Mouse (Mus musculus): Measurements from ENCODE around the gene Tnxb. TPM values are rescaled to one million over a fixed set of nuclear protein-coding genes. Genes with fewer than 3 reads are reported as not detected.

Gene Tnxb
- polyA plus RNA-seq, 1 experiment from 2014 or later, result 0.04 TPM

- WGBS, result 21% methylated on average over 5 of the region's 5 CpGs
- peak overlapping the region; percentile 76 for H3K9ac ChIP-seq (ENCODE audit: low read length)
- peak overlapping the region; percentile 91; the same call in 1 of the 2 replicates for H3K27ac ChIP-seq (ENCODE audit: low read depth, low read length)
- no peak for DNase-seq (ENCODE audit: low spot score)
- peak overlapping the region; percentile 71 for H3K4me3 ChIP-seq (ENCODE audit: low read depth, low read length)
- peak overlapping the region; percentile 87 for H3K4me2 ChIP-seq (ENCODE audit: low read length)
- no peak for ATAC-seq
- no peaks in the 10 kb centered on the region for H3K9me3 ChIP-seq (replicated peaks; ENCODE audit: control insufficient read depth, low read length)
- peaks cover 40% of the 10 kb centered on the region for H3K4me1 ChIP-seq (ENCODE audit: control insufficient read depth, insufficient read depth, low read length)
- peaks cover 11% of the 10 kb centered on the region for H3K36me3 ChIP-seq (ENCODE audit: control insufficient read depth, insufficient read depth, low read length)
- H3K27me3 ChIP-seq (replicated peaks; ENCODE audit: control insufficient read depth, insufficient read depth, low read length), result peaks cover 20% of the 10 kb centered on the region
Measured at GRCm38 (mm10) chr17:34628644-34628967, 41.7 kb upstream of the Tnxb start.

- H3K4me2 ChIP-seq (ENCODE audit: low read length), result peak within 1 kb of the TSS; percentile 87
- H3K27me3 ChIP-seq (replicated peaks; ENCODE audit: control insufficient read depth, insufficient read depth, low read length), result peaks cover 20% of the 10 kb centered on the region
- no peaks in the 10 kb centered on the region for H3K9me3 ChIP-seq (replicated peaks; ENCODE audit: control insufficient read depth, low read length)
- peak within 1 kb of the TSS; percentile 71 for H3K4me3 ChIP-seq (ENCODE audit: low read depth, low read length)
- DNase-seq (ENCODE audit: low spot score) (peak; percentile 90), ATAC-seq (peak; percentile 35; the same call in 1 of the 2 replicates)
- peak within 1 kb of the TSS; percentile 91 for H3K27ac ChIP-seq (ENCODE audit: low read depth, low read length)
- H3K9ac ChIP-seq (ENCODE audit: low read length), result peak within 1 kb of the TSS; percentile 76
- H3K36me3 ChIP-seq (ENCODE audit: control insufficient read depth, insufficient read depth, low read length), result peaks cover 5% of the 10 kb centered on the region
- 1% methylated on average over 16 of the region's 16 CpGs for WGBS
- peaks cover 40% of the 10 kb centered on the region for H3K4me1 ChIP-seq (ENCODE audit: control insufficient read depth, insufficient read depth, low read length)
Measured at GRCm38 (mm10) chr17:34629221-34629751, 41.0 kb upstream of the Tnxb start, which contains the start of gene Prrt1. Gene Prrt1 (plus strand): TSS chr17:34629533.

GRCm38 (mm10) chr17:34629796-34630603 is 40.3 kb upstream of the Tnxb start:
- Histone ChIP-seq H3K27me3 (replicated peaks; ENCODE audit: control insufficient read depth, insufficient read depth, low read length) (peaks cover 20% of the 10 kb centered on the region), H3K4me1 (ENCODE audit: control insufficient read depth, insufficient read depth, low read length) (peaks cover 40% of the 10 kb centered on the region), H3K36me3 (ENCODE audit: control insufficient read depth, insufficient read depth, low read length) (peaks cover 5% of the 10 kb centered on the region), H3K4me2 (ENCODE audit: low read length) (peak overlapping the region; percentile 87), H3K27ac (ENCODE audit: low read depth, low read length) (peak overlapping the region; percentile 9; the same call in 1 of the 2 replicates), H3K9me3 (replicated peaks; ENCODE audit: control insufficient read depth, low read length) (no peaks in the 10 kb centered on the region), H3K9ac (ENCODE audit: low read length) (peak overlapping the region; percentile 52), H3K4me3 (ENCODE audit: low read depth, low read length) (peak overlapping the region; percentile 71)
- ATAC-seq, result no peak
- 21% methylated on average over 12 of the region's 12 CpGs for WGBS
- DNase-seq (ENCODE audit: low spot score), result no peak

GRCm38 (mm10) chr17:34630761-34631301 is 39.5 kb upstream of the Tnxb start:
- Histone ChIP-seq H3K36me3 (ENCODE audit: control insufficient read depth, insufficient read depth, low read length) (no peaks in the 10 kb centered on the region), H3K27ac (ENCODE audit: low read depth, low read length) (no peak overlapping the region), H3K4me1 (ENCODE audit: control insufficient read depth, insufficient read depth, low read length) (peaks cover 40% of the 10 kb centered on the region), H3K4me2 (ENCODE audit: low read length) (peak overlapping the region; percentile 87), H3K9me3 (replicated peaks; ENCODE audit: control insufficient read depth, low read length) (no peaks in the 10 kb centered on the region), H3K27me3 (replicated peaks; ENCODE audit: control insufficient read depth, insufficient read depth, low read length) (peaks cover 20% of the 10 kb centered on the region), H3K9ac (ENCODE audit: low read length) (peak overlapping the region; percentile 52), H3K4me3 (ENCODE audit: low read depth, low read length) (peak overlapping the region; percentile 71)
- no peak for ATAC-seq
- WGBS, result 4% methylated on average over 45 of the region's 48 CpGs
- no peak for DNase-seq (ENCODE audit: low spot score)

GRCm38 (mm10) chr17:34631647-34632046 is 38.7 kb upstream of the Tnxb start:
- Histone ChIP-seq H3K36me3 (ENCODE audit: control insufficient read depth, insufficient read depth, low read length) (no peaks in the 10 kb centered on the region), H3K27me3 (replicated peaks; ENCODE audit: control insufficient read depth, insufficient read depth, low read length) (peaks cover 20% of the 10 kb centered on the region), H3K9ac (ENCODE audit: low read length) (peak overlapping the region; percentile 41), H3K4me2 (ENCODE audit: low read length) (peak overlapping the region; percentile 87), H3K4me3 (ENCODE audit: low read depth, low read length) (peak overlapping the region; percentile 25), H3K4me1 (ENCODE audit: control insufficient read depth, insufficient read depth, low read length) (peaks cover 34% of the 10 kb centered on the region), H3K27ac (ENCODE audit: low read depth, low read length) (no peak overlapping the region), H3K9me3 (replicated peaks; ENCODE audit: control insufficient read depth, low read length) (no peaks in the 10 kb centered on the region)
- 8% methylated on average over 12 of the region's 12 CpGs for WGBS
- ATAC-seq (no peak), DNase-seq (ENCODE audit: low spot score) (no peak)

- H3K9me3 ChIP-seq (replicated peaks; ENCODE audit: control insufficient read depth, low read length), result no peaks in the 10 kb centered on the region
- peak overlapping the region; percentile 25 for H3K4me3 ChIP-seq (ENCODE audit: low read depth, low read length)
- H3K36me3 ChIP-seq (ENCODE audit: control insufficient read depth, insufficient read depth, low read length), result no peaks in the 10 kb centered on the region
- H3K27ac ChIP-seq (ENCODE audit: low read depth, low read length), result no peak overlapping the region
- H3K4me2 ChIP-seq (ENCODE audit: low read length), result peak overlapping the region; percentile 87
- ATAC-seq (peak; percentile 18; the same call in 1 of the 2 replicates), DNase-seq (ENCODE audit: low spot score) (peak; percentile 60)
- H3K9ac ChIP-seq (ENCODE audit: low read length), result peak overlapping the region; percentile 41
- peaks cover 34% of the 10 kb centered on the region for H3K4me1 ChIP-seq (ENCODE audit: control insufficient read depth, insufficient read depth, low read length)
- WGBS, result under 1% methylated on average over 26 of the region's 26 CpGs
- H3K27me3 ChIP-seq (replicated peaks; ENCODE audit: control insufficient read depth, insufficient read depth, low read length), result peaks cover 20% of the 10 kb centered on the region
Measured at GRCm38 (mm10) chr17:34632261-34632691, 38.1 kb upstream of the Tnxb start.

- Histone ChIP-seq H3K9ac (ENCODE audit: low read length) (no peak overlapping the region), H3K27ac (ENCODE audit: low read depth, low read length) (no peak overlapping the region), H3K4me3 (ENCODE audit: low read depth, low read length) (no peak overlapping the region), H3K4me2 (ENCODE audit: low read length) (no peak overlapping the region), H3K4me1 (ENCODE audit: control insufficient read depth, insufficient read depth, low read length) (peaks cover 13% of the 10 kb centered on the region), H3K27me3 (replicated peaks; ENCODE audit: control insufficient read depth, insufficient read depth, low read length) (peaks cover 15% of the 10 kb centered on the region), H3K9me3 (replicated peaks; ENCODE audit: control insufficient read depth, low read length) (no peaks in the 10 kb centered on the region), H3K36me3 (ENCODE audit: control insufficient read depth, insufficient read depth, low read length) (no peaks in the 10 kb centered on the region)
- WGBS, result 82% methylated on average over 2 of the region's 2 CpGs
- DNase-seq (ENCODE audit: low spot score), result no peak
- no peak for ATAC-seq
Measured at GRCm38 (mm10) chr17:34635671-34636070, 34.7 kb upstream of the Tnxb start.

GRCm38 (mm10) chr17:34637459-34637858 is 32.9 kb upstream of the Tnxb start:
- Histone ChIP-seq H3K4me2 (ENCODE audit: low read length) (no peak overlapping the region), H3K9ac (ENCODE audit: low read length) (no peak overlapping the region; the same call in 1 of the 2 replicates)
- 65% methylated on average over 3 of the region's 3 CpGs for WGBS

More at GRCm38 (mm10) chr17:34637459-34637858, 32.9 kb upstream of the Tnxb start:
- H3K9me3 ChIP-seq (replicated peaks; ENCODE audit: control insufficient read depth, low read length), result no peaks in the 10 kb centered on the region
- H3K4me3 ChIP-seq (ENCODE audit: low read depth, low read length), result no peak overlapping the region
- H3K27ac ChIP-seq (ENCODE audit: low read depth, low read length), result no peak overlapping the region
- H3K36me3 ChIP-seq (ENCODE audit: control insufficient read depth, insufficient read depth, low read length), result no peaks in the 10 kb centered on the region
- DNase-seq (ENCODE audit: low spot score) (no peak), ATAC-seq (no peak)
- 0 out of 2 replicates have a peak, but pooled peaks cover 2% of the 10 kb centered on the region for H3K27me3 ChIP-seq (replicated peaks; ENCODE audit: control insufficient read depth, insufficient read depth, low read length)
- peaks cover 6% of the 10 kb centered on the region for H3K4me1 ChIP-seq (ENCODE audit: control insufficient read depth, insufficient read depth, low read length)
